Mouse (Mus musculus) hindbrain, postnatal 0 days (tissue): ENCODE results near the gene Prss36. TPM values are rescaled to one million over a fixed set of nuclear protein-coding genes. Genes with fewer than 3 reads are reported as not detected.

ENCODE experiments used
- ATAC-seq: fragments of 200-750 bp; cut with Nextera tagmentation; 2 replicates; pipeline ENCODE4 v1.8.0; 2017; ENCODE audit warnings: mild to moderate bottlenecking, moderate TSS enrichment, moderate library complexity
- DNase-seq: peaks from one replicate; pipeline ENCODE4 v3.0.0-alpha.2; 2015; ENCODE audit warnings: low spot score
- H3K27ac ChIP-seq: fragments of 300-500 bp; sonication (generic); 2 replicates; pipeline ENCODE4 v1.5.1; 2014; ENCODE audit warnings: mild to moderate bottlenecking
- H3K27me3 ChIP-seq: fragments of 300-500 bp; sonication (generic); 2 replicates; pipeline ENCODE4 v1.6.1; 2014; ENCODE audit warnings: low read length, mixed read lengths; ENCODE audit not compliant: insufficient read depth
- H3K36me3 ChIP-seq: fragments of 300-500 bp; sonication (generic); 2 replicates; pipeline ENCODE4 v1.6.1; 2014; ENCODE audit warnings: low read length, mixed read lengths; ENCODE audit not compliant: insufficient read depth
- H3K4me1 ChIP-seq: fragments of 300-500 bp; sonication (generic); 2 replicates; pipeline ENCODE4 v1.6.1; 2014; ENCODE audit warnings: antibody characterized with exemption, low read length, mixed read lengths; ENCODE audit not compliant: insufficient read depth
- H3K4me2 ChIP-seq: fragments of 300-500 bp; sonication (generic); 2 replicates; pipeline ENCODE4 v1.6.1; 2014; ENCODE audit warnings: low read depth, mild to moderate bottlenecking, low read length, moderate library complexity, mixed read lengths
- H3K4me3 ChIP-seq: fragments of 300-500 bp; sonication (generic); 2 replicates; pipeline ENCODE4 v1.5.1; 2014; ENCODE audit warnings: low read length
- H3K9ac ChIP-seq: fragments of 300-500 bp; sonication (generic); replicated peaks from 2 replicates; pipeline ENCODE4 v1.6.1; 2014; ENCODE audit warnings: mild to moderate bottlenecking, low read length, moderate library complexity, mixed read lengths
- H3K9me3 ChIP-seq: fragments of 300-500 bp; sonication (generic); 2 replicates; pipeline ENCODE4 v1.6.1; 2016; ENCODE audit warnings: low read length, mixed read lengths
- CTCF ChIP-seq: IDR thresholded peaks from 2 replicates; pipeline ENCODE4 v1.5.1; 2016; ENCODE audit warnings: antibody characterized with exemption, control low read depth, low read depth
- WGBS: fragments of 180-500 bp; shearing (Covaris S2); extraction: QIAGEN DNeasy Blood & Tissue Kit; methylation state at CpG from one replicate; pipeline ENCODE4 v1.1.7; 2014; 5-methylcytosine and 5-hydroxymethylcytosine counted together
- polyA plus RNA-seq: library from polyadenylated mRNA; unstranded; fragments of >200 nt; fragmentation: Nextera tagmentation; extraction: Ambion mirVana; gene quantifications from 2 replicates; pipeline ENCODE4 v1.2.1, GENCODE M21; 2015
- total RNA-seq: library from RNA; depleted of rRNA; stranded (reverse); fragments of >200 nt; gene quantifications from 2 replicates; pipeline ENCODE4 v1.2.3, GENCODE M21; 2014

The Prss36 gene
- total and polyA plus RNA-seq, 2 experiments from 2014 or later, result 16.5 to 19.9 TPM

DNA sequence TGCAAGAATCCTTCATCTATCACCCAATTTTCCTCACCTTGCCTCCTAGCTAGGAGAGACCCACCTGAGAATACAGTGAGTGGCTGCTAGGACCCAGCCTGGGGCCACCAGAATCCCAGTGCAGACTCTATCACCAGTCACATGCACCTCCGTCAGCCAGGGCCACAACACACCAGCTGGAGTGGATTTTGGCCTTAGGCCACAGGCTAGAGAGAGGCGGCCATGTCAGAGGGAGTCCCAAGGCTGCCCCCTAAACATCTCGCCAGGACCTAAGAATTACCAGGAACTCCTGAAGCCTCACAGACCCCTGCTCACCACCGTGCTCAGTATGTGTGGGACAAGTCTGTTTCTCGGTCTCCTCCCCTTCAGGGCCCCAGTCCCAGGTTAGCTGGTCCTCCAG lies 12.4 kb downstream of the Prss36 start:
- WGBS, result 82% methylated on average over 5 of the region's 5 CpGs
- DNase-seq (no peak), ATAC-seq (no peak)
- H3K4me2 ChIP-seq, result no peak overlapping the region
- no peak overlapping the region for H3K27ac ChIP-seq
- H3K4me3 ChIP-seq, result no peak overlapping the region
- no peak for TF ChIP-seq CTCF
- no peaks in the 10 kb centered on the region for H3K36me3 ChIP-seq
- H3K27me3 ChIP-seq, result peaks cover 9% of the 10 kb centered on the region; the same call in 1 of the 2 replicates
- no peak overlapping the region for H3K9ac ChIP-seq
- H3K4me1 ChIP-seq, result peaks cover 3% of the 10 kb centered on the region; the same call in 1 of the 2 replicates
- no peaks in the 10 kb centered on the region for H3K9me3 ChIP-seq

DNA sequence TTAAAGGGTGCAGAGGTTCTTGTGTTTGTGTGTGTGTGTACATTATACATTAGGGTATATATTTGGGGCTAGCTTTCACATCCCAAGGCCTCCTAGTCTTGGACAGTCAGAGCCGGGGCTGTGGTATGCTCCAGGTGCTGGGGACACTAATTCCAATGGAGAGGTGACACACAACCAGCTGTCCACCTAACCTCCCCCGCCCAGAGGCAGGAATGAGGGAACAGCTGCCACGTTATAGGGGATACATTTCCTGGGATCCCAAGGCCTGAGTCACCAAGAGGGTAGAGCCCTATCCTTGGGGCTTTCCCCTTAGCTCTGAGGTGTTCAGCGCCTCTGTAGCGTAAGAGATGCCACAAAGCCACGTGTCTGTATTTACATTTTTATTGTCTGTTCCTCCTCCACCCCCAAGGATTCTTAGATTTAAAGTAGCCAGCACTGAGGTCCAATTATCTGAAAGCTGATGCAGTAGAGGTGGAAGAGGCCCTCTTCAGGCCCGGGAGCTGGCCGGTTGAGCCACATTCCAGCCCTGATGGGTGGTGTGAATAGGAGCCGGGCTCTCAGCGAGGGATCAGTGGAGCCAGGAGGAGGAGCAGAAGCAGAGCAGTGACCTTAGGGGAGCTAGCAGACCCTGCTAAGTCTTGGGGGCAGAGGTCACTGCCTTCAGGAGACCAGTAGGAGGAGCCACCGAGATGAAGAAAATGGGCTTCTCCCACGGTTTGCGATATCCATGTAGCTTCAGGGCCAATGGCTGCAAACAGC lies 14.1 kb downstream of the Prss36 start:
- Histone ChIP-seq H3K4me2 (no peak overlapping the region), H3K27me3 (peaks cover 9% of the 10 kb centered on the region; the same call in 1 of the 2 replicates), H3K4me1 (peaks cover 3% of the 10 kb centered on the region; the same call in 1 of the 2 replicates), H3K4me3 (no peak overlapping the region), H3K9ac (no peak overlapping the region), H3K36me3 (no peaks in the 10 kb centered on the region), H3K9me3 (no peaks in the 10 kb centered on the region), H3K27ac (no peak overlapping the region)
- no peak for DNase-seq
- no peak for ATAC-seq
- WGBS, result 21% methylated on average over 13 of the region's 13 CpGs
- no peak for TF ChIP-seq CTCF

DNA sequence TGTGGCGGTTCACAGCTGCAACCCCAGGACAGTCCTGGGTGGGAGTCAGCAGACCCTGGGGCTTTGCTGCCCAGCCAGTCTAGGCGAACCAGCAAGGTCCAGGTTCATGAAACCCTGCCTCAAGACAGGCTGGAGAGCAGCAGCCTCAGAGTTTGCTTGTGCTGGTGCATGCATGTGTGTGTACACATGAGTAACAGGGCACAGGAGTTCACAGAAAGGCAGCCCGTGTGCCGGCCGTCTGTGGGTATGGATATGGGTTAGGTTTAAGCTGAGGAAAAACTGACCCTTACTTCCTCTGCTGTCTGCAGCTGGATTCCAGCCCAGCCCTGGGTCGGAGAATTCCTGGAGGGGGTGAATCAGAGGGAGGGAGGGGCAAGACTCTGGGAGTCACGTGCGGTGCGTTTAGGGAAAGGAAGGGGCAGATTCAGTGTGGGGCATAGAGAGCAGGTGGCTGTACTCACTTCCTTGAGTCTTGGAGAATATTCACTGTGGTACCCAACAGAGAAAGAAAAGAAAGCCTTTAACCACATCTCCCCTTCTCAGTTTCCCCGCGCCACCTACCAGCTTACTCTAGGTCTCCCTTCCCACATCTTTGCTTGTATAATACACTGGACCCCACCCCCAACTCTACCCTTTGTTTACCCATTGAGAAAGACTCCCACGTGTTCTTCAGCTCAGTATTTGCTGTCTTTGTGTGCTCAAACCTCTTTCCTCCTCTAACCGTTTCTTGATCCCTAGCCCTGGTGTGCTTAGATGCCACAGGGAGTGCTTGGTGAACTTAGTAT lies 15.0 kb downstream of the Prss36 start:
- Histone ChIP-seq H3K27me3 (peaks cover 9% of the 10 kb centered on the region; the same call in 1 of the 2 replicates), H3K4me2 (no peak overlapping the region), H3K9me3 (no peaks in the 10 kb centered on the region), H3K9ac (no peak overlapping the region), H3K27ac (no peak overlapping the region), H3K4me3 (no peak overlapping the region), H3K36me3 (no peaks in the 10 kb centered on the region), H3K4me1 (peaks cover 3% of the 10 kb centered on the region; the same call in 1 of the 2 replicates)
- WGBS, result 42% methylated on average over 13 of the region's 13 CpGs
- no peak for ATAC-seq
- TF ChIP-seq CTCF, result no peak
- no peak for DNase-seq

DNA sequence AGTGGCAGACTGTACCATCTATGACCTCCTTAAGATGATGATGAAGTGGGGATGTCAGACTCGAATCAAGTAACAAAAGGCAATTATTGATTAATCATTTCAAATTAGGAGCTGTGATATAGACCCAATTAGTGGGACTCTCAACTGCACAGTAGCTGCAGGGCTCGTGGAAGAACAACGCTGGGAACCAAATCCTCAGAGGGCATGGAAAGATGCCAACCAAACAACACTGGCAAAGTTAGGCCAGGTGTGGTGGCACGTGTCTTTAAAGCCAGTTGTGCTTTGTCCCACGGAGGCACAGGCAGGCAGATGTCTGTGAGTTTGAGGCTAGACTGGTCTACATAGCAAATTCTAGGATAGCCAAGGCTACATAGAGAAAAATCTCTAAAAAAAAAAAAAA lies 15.9 kb downstream of the Prss36 start:
- no peak for TF ChIP-seq CTCF
- no peak overlapping the region for H3K9ac ChIP-seq
- no peak overlapping the region for H3K4me2 ChIP-seq
- WGBS, result 72% methylated on average over 5 of the region's 5 CpGs
- H3K36me3 ChIP-seq, result peaks cover 3% of the 10 kb centered on the region; the same call in 1 of the 2 replicates
- peaks cover 3% of the 10 kb centered on the region; the same call in 1 of the 2 replicates for H3K4me1 ChIP-seq
- no peak overlapping the region for H3K4me3 ChIP-seq
- DNase-seq (no peak), ATAC-seq (no peak)
- H3K27me3 ChIP-seq, result peaks cover 9% of the 10 kb centered on the region; the same call in 1 of the 2 replicates
- H3K9me3 ChIP-seq, result no peaks in the 10 kb centered on the region
- H3K27ac ChIP-seq, result no peak overlapping the region

DNA sequence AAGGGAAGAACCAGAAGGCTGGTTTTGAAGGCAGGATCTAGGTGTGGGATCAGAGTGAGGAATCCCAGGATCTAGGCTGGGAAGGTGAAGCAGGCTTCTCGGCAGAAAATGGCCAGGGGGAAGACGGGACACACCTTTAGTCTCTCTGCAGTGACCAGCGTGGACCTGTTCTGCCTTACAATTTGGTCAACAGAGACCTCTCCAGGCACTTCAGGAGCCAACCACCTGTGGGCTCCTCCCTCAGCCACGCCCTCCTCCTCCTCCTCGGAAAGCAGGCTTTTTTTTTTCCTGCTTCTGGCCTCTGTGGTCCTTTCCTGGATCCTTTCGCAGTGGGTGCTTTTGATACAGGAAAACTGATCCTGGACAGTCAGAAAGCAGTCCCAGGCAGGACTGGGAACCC lies 16.6 kb downstream of the Prss36 start, which contains the start of gene Prss8:
TSS of gene Prss8 (minus strand) at position 182 of the 400 bp plus-strand sequence.
- Histone ChIP-seq H3K9ac (no peak within 1 kb of the TSS; the same call in 1 of the 2 replicates), H3K4me3 (peak within 1 kb of the TSS; percentile 10; the same call in 1 of the 2 replicates), H3K4me1 (peaks cover 3% of the 10 kb centered on the region; the same call in 1 of the 2 replicates), H3K4me2 (peak within 1 kb of the TSS; percentile 16; the same call in 1 of the 2 replicates), H3K9me3 (no peaks in the 10 kb centered on the region), H3K36me3 (peaks cover 4% of the 10 kb centered on the region; the same call in 1 of the 2 replicates), H3K27me3 (peaks cover 9% of the 10 kb centered on the region; the same call in 1 of the 2 replicates), H3K27ac (no peak within 1 kb of the TSS)
- WGBS, result 16% methylated on average over 6 of the region's 6 CpGs
- ATAC-seq (no peak), DNase-seq (no peak)
- TF ChIP-seq CTCF, result no peak

DNA sequence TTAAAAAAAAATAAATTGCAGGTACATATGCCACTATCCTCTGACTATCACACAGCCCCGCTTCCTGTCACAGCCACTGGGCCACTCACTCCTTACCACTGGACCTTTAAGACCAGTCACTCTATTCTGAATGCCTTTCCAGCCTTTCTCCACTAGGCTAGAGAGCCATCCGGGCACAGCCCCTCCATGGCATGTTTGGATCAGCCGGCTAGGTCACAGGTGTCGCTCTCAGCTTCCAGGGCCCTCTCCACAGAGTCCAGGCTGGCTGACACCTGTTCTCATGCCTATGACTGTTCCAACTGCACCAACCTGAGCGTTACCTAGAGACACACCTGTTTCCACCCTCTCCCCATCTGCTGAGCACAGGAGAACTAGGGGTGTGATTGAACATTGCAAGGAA lies 17.9 kb downstream of the Prss36 start:
- Histone ChIP-seq H3K4me2 (no peak overlapping the region), H3K9me3 (no peaks in the 10 kb centered on the region), H3K9ac (no peak overlapping the region), H3K4me1 (peaks cover 3% of the 10 kb centered on the region; the same call in 1 of the 2 replicates), H3K36me3 (peaks cover 4% of the 10 kb centered on the region; the same call in 1 of the 2 replicates), H3K27me3 (peaks cover 9% of the 10 kb centered on the region; the same call in 1 of the 2 replicates), H3K27ac (no peak overlapping the region), H3K4me3 (no peak overlapping the region)
- WGBS, result 48% methylated on average over 5 of the region's 5 CpGs
- peak; percentile 13; the same call in 1 of the 2 replicates for ATAC-seq
- no peak for TF ChIP-seq CTCF
- DNase-seq, result no peak
